Mouse (Mus musculus): Measurements from ENCODE around the gene Klf3. TPM values are rescaled to one million over a fixed set of nuclear protein-coding genes. Genes with fewer than 3 reads are reported as not detected.

Klf3 gene
- polyA plus RNA-seq, 1 experiment from 2014 or later, result 115 TPM

GRCm38 (mm10) chr5:64830773-64831172 is 27.6 kb downstream of the Klf3 start:
- H3K27ac ChIP-seq (ENCODE audit: low read length), result no peak overlapping the region
- no peak overlapping the region for H3K4me3 ChIP-seq (ENCODE audit: low read depth, low read length)
- 80% methylated on average over 3 of the region's 3 CpGs for WGBS
- no peak for ATAC-seq (ENCODE audit: insufficient number of reproducible peaks, insufficient read depth, low FRiP score, low read depth)
- H3K9ac ChIP-seq (replicated peaks; ENCODE audit: low read depth, low read length), result no peak overlapping the region
- H3K9me3 ChIP-seq (ENCODE audit: control insufficient read depth, low read depth, low read length), result no peaks in the 10 kb centered on the region
- H3K27me3 ChIP-seq (ENCODE audit: control insufficient read depth, insufficient read depth, low read length), result no peaks in the 10 kb centered on the region
- peaks cover 56% of the 10 kb centered on the region for H3K36me3 ChIP-seq (ENCODE audit: control insufficient read depth, insufficient read depth, low read length)
- no peaks in the 10 kb centered on the region for H3K4me1 ChIP-seq (ENCODE audit: control insufficient read depth, insufficient read depth, low read length)
- no peak overlapping the region for H3K4me2 ChIP-seq (replicated peaks; ENCODE audit: low read depth, low read length)

- H3K9ac ChIP-seq (replicated peaks; ENCODE audit: low read depth, low read length), result no peak overlapping the region
- peaks cover 5% of the 10 kb centered on the region; the same call in 1 of the 2 replicates for H3K9me3 ChIP-seq (ENCODE audit: control insufficient read depth, low read depth, low read length)
- no peak for ATAC-seq (ENCODE audit: insufficient number of reproducible peaks, insufficient read depth, low FRiP score, low read depth)
- no peak overlapping the region for H3K4me3 ChIP-seq (ENCODE audit: low read depth, low read length)
- H3K36me3 ChIP-seq (ENCODE audit: control insufficient read depth, insufficient read depth, low read length), result peaks cover 30% of the 10 kb centered on the region
- H3K4me1 ChIP-seq (ENCODE audit: control insufficient read depth, insufficient read depth, low read length), result no peaks in the 10 kb centered on the region
- H3K4me2 ChIP-seq (replicated peaks; ENCODE audit: low read depth, low read length), result no peak overlapping the region
- no peaks in the 10 kb centered on the region for H3K27me3 ChIP-seq (ENCODE audit: control insufficient read depth, insufficient read depth, low read length)
- H3K27ac ChIP-seq (ENCODE audit: low read length), result no peak overlapping the region
Measured at GRCm38 (mm10) chr5:64833410-64833809, 30.2 kb downstream of the Klf3 start.

- no peak overlapping the region for H3K27ac ChIP-seq (ENCODE audit: low read length)
- peaks cover 5% of the 10 kb centered on the region; the same call in 1 of the 2 replicates for H3K9me3 ChIP-seq (ENCODE audit: control insufficient read depth, low read depth, low read length)
- no peak overlapping the region for H3K4me2 ChIP-seq (replicated peaks; ENCODE audit: low read depth, low read length)
- whole genome bisulfite sequencing, result 64% methylated on average over 1 of the region's 1 CpGs
- H3K36me3 ChIP-seq (ENCODE audit: control insufficient read depth, insufficient read depth, low read length), result peaks cover 22% of the 10 kb centered on the region
- no peak overlapping the region for H3K4me3 ChIP-seq (ENCODE audit: low read depth, low read length)
- 0 out of 2 replicates have a peak, but pooled peaks cover 4% of the 10 kb centered on the region for H3K4me1 ChIP-seq (ENCODE audit: control insufficient read depth, insufficient read depth, low read length)
- no peak overlapping the region for H3K9ac ChIP-seq (replicated peaks; ENCODE audit: low read depth, low read length)
- ATAC-seq (ENCODE audit: insufficient number of reproducible peaks, insufficient read depth, low FRiP score, low read depth), result no peak
- H3K27me3 ChIP-seq (ENCODE audit: control insufficient read depth, insufficient read depth, low read length), result no peaks in the 10 kb centered on the region
Measured at GRCm38 (mm10) chr5:64834213-64834612, 31.0 kb downstream of the Klf3 start.

GRCm38 (mm10) chr5:64835295-64835694 is 32.1 kb downstream of the Klf3 start:
- Histone ChIP-seq H3K36me3 (ENCODE audit: control insufficient read depth, insufficient read depth, low read length) (peaks cover 11% of the 10 kb centered on the region), H3K9me3 (ENCODE audit: control insufficient read depth, low read depth, low read length) (peaks cover 5% of the 10 kb centered on the region; the same call in 1 of the 2 replicates), H3K27ac (ENCODE audit: low read length) (no peak overlapping the region), H3K27me3 (ENCODE audit: control insufficient read depth, insufficient read depth, low read length) (no peaks in the 10 kb centered on the region), H3K4me1 (ENCODE audit: control insufficient read depth, insufficient read depth, low read length) (peaks cover 15% of the 10 kb centered on the region; the same call in 1 of the 2 replicates), H3K4me2 (replicated peaks; ENCODE audit: low read depth, low read length) (no peak overlapping the region), H3K9ac (replicated peaks; ENCODE audit: low read depth, low read length) (no peak overlapping the region), H3K4me3 (ENCODE audit: low read depth, low read length) (no peak overlapping the region)
- ATAC-seq (ENCODE audit: insufficient number of reproducible peaks, insufficient read depth, low FRiP score, low read depth), result no peak
- WGBS, result 73% methylated on average over 4 of the region's 4 CpGs

- 44% methylated on average over 6 of the region's 6 CpGs for WGBS
- H3K4me1 ChIP-seq (ENCODE audit: control insufficient read depth, insufficient read depth, low read length), result peaks cover 15% of the 10 kb centered on the region; the same call in 1 of the 2 replicates
- no peaks in the 10 kb centered on the region for H3K36me3 ChIP-seq (ENCODE audit: control insufficient read depth, insufficient read depth, low read length)
- H3K4me2 ChIP-seq (replicated peaks; ENCODE audit: low read depth, low read length), result no peak overlapping the region
- no peak overlapping the region for H3K4me3 ChIP-seq (ENCODE audit: low read depth, low read length)
- H3K27me3 ChIP-seq (ENCODE audit: control insufficient read depth, insufficient read depth, low read length), result no peaks in the 10 kb centered on the region
- ATAC-seq (ENCODE audit: insufficient number of reproducible peaks, insufficient read depth, low FRiP score, low read depth), result peak; percentile 87
- peaks cover 11% of the 10 kb centered on the region; the same call in 1 of the 2 replicates for H3K9me3 ChIP-seq (ENCODE audit: control insufficient read depth, low read depth, low read length)
- H3K9ac ChIP-seq (replicated peaks; ENCODE audit: low read depth, low read length), result no peak overlapping the region
- H3K27ac ChIP-seq (ENCODE audit: low read length), result peak overlapping the region; percentile 64; the same call in 1 of the 2 replicates
Measured at GRCm38 (mm10) chr5:64839016-64839599, 35.9 kb downstream of the Klf3 start.

GRCm38 (mm10) chr5:64840087-64840486 is 36.9 kb downstream of the Klf3 start:
- peak overlapping the region; percentile 64 for H3K27ac ChIP-seq (ENCODE audit: low read length)
- no peaks in the 10 kb centered on the region for H3K27me3 ChIP-seq (ENCODE audit: control insufficient read depth, insufficient read depth, low read length)
- H3K9ac ChIP-seq (replicated peaks; ENCODE audit: low read depth, low read length), result no peak overlapping the region
- H3K9me3 ChIP-seq (ENCODE audit: control insufficient read depth, low read depth, low read length), result peaks cover 11% of the 10 kb centered on the region; the same call in 1 of the 2 replicates
- peaks cover 15% of the 10 kb centered on the region; the same call in 1 of the 2 replicates for H3K4me1 ChIP-seq (ENCODE audit: control insufficient read depth, insufficient read depth, low read length)
- no peaks in the 10 kb centered on the region for H3K36me3 ChIP-seq (ENCODE audit: control insufficient read depth, insufficient read depth, low read length)
- no peak overlapping the region for H3K4me2 ChIP-seq (replicated peaks; ENCODE audit: low read depth, low read length)
- peak; percentile 54; the same call in 1 of the 2 replicates for ATAC-seq (ENCODE audit: insufficient number of reproducible peaks, insufficient read depth, low FRiP score, low read depth)
- 9% methylated on average over 1 of the region's 1 CpGs for WGBS
- no peak overlapping the region for H3K4me3 ChIP-seq (ENCODE audit: low read depth, low read length)

- Histone ChIP-seq H3K27me3 (ENCODE audit: control insufficient read depth, insufficient read depth, low read length) (no peaks in the 10 kb centered on the region), H3K9me3 (ENCODE audit: control insufficient read depth, low read depth, low read length) (peaks cover 6% of the 10 kb centered on the region; the same call in 1 of the 2 replicates), H3K36me3 (ENCODE audit: control insufficient read depth, insufficient read depth, low read length) (no peaks in the 10 kb centered on the region), H3K4me1 (ENCODE audit: control insufficient read depth, insufficient read depth, low read length) (peaks cover 7% of the 10 kb centered on the region; the same call in 1 of the 2 replicates), H3K4me2 (replicated peaks; ENCODE audit: low read depth, low read length) (no peak overlapping the region), H3K27ac (ENCODE audit: low read length) (no peak overlapping the region), H3K4me3 (ENCODE audit: low read depth, low read length) (no peak overlapping the region), H3K9ac (replicated peaks; ENCODE audit: low read depth, low read length) (no peak overlapping the region)
- WGBS, result 87% methylated on average over 3 of the region's 3 CpGs
- no peak for ATAC-seq (ENCODE audit: insufficient number of reproducible peaks, insufficient read depth, low FRiP score, low read depth)
Measured at GRCm38 (mm10) chr5:64844622-64845021, 41.4 kb downstream of the Klf3 start.

GRCm38 (mm10) chr5:64847305-64847704 is 44.1 kb downstream of the Klf3 start:
- Histone ChIP-seq H3K4me1 (ENCODE audit: control insufficient read depth, insufficient read depth, low read length) (no peaks in the 10 kb centered on the region), H3K4me3 (ENCODE audit: low read depth, low read length) (no peak overlapping the region), H3K27ac (ENCODE audit: low read length) (no peak overlapping the region), H3K9me3 (ENCODE audit: control insufficient read depth, low read depth, low read length) (peaks cover 6% of the 10 kb centered on the region; the same call in 1 of the 2 replicates), H3K4me2 (replicated peaks; ENCODE audit: low read depth, low read length) (no peak overlapping the region), H3K9ac (replicated peaks; ENCODE audit: low read depth, low read length) (no peak overlapping the region), H3K36me3 (ENCODE audit: control insufficient read depth, insufficient read depth, low read length) (no peaks in the 10 kb centered on the region), H3K27me3 (ENCODE audit: control insufficient read depth, insufficient read depth, low read length) (no peaks in the 10 kb centered on the region)
- ATAC-seq (ENCODE audit: insufficient number of reproducible peaks, insufficient read depth, low FRiP score, low read depth), result no peak
- WGBS, result 70% methylated on average over 2 of the region's 2 CpGs
